Mouse (Mus musculus) liver, adult 2 months (tissue): Measurements from ENCODE around the gene Gm49322. TPM values are rescaled to one million over a fixed set of nuclear protein-coding genes. Genes with fewer than 3 reads are reported as not detected.
"Not testable (repeated sequence)": the region's sequence is repeated elsewhere in the genome, so short reads cannot be mapped to it uniquely, and the experiment has no call there.

ENCODE experiments used
- DNase-seq: peaks from one replicate; pipeline ENCODE4 v3.0.0-alpha.2; 2011; ENCODE audit warnings: low read depth, low spot score; ENCODE audit errors: extremely low read depth
- H3K27ac ChIP-seq: fragments of 200-500 bp; replicated peaks from 2 replicates; pipeline ENCODE4 v1.5.1; 2012; ENCODE audit warnings: low read depth, mild to moderate bottlenecking, control low read depth, inconsistent platforms, low read length; ENCODE audit not compliant: insufficient read depth
- H3K27me3 ChIP-seq: fragments of 200-500 bp; 2 replicates; pipeline ENCODE4 v1.6.1; 2012; ENCODE audit warnings: mild to moderate bottlenecking, moderate library complexity, low read length, inconsistent platforms; ENCODE audit not compliant: control insufficient read depth, insufficient read depth
- H3K36me3 ChIP-seq: fragments of 200-500 bp; 2 replicates; pipeline ENCODE4 v1.6.1; 2012; ENCODE audit warnings: low read length, inconsistent platforms; ENCODE audit not compliant: control insufficient read depth, insufficient read depth
- H3K4me1 ChIP-seq: fragments of 200-500 bp; 2 replicates; pipeline ENCODE4 v1.6.1; 2011; ENCODE audit warnings: low read length; ENCODE audit not compliant: control insufficient read depth, insufficient read depth
- H3K4me3 ChIP-seq: fragments of 200-500 bp; 2 replicates; pipeline ENCODE4 v1.5.1; 2011; ENCODE audit warnings: low read depth, mild to moderate bottlenecking, control low read depth, low read length, moderate library complexity; ENCODE audit not compliant: insufficient read depth
- H3K79me2 ChIP-seq: fragments of 200-500 bp; 2 replicates; pipeline ENCODE4 v1.6.1; 2012; ENCODE audit warnings: inconsistent platforms, mild to moderate bottlenecking, low read length, moderate library complexity; ENCODE audit not compliant: control insufficient read depth, insufficient read depth
- H3K9ac ChIP-seq: fragments of 200-500 bp; 2 replicates; pipeline ENCODE4 v1.6.1; 2012; ENCODE audit warnings: low read depth, mild to moderate bottlenecking, control low read depth, inconsistent platforms, low read length
- CTCF ChIP-seq: fragments of 200-500 bp; IDR thresholded peaks from 2 replicates; pipeline ENCODE4 v1.5.1; 2011; ENCODE audit warnings: low read depth, low read length, control low read depth
- POLR2A ChIP-seq: fragments of 200-500 bp; IDR thresholded peaks from 2 replicates; pipeline ENCODE4 v1.6.1; 2011; ENCODE audit warnings: low read length, control low read depth; ENCODE audit not compliant: insufficient read depth; ENCODE audit errors: extremely low read depth
- WGBS: fragments of 180-500 bp; shearing (Covaris S2); methylation state at CpG from one replicate; pipeline ENCODE4 v1.1.7; 2018; 5-methylcytosine and 5-hydroxymethylcytosine counted together
- polyA plus RNA-seq: library from polyadenylated mRNA; depleted of rRNA; stranded (reverse); fragments of >200 nt; gene quantifications from 2 replicates; pipeline ENCODE4 v1.2.3, GENCODE M21; 2012; rRNA removed
- total RNA-seq: library from RNA; depleted of rRNA; stranded (reverse); fragments of >200 nt; gene quantifications from 2 replicates; pipeline ENCODE4 v1.2.3, GENCODE M21; 2014; rRNA removed

Gm49322 gene
- total RNA-seq (0.28 and 0.34 TPM in 2 replicates), polyA plus RNA-seq (0.54 and 0.70 TPM in 2 replicates)

DNA sequence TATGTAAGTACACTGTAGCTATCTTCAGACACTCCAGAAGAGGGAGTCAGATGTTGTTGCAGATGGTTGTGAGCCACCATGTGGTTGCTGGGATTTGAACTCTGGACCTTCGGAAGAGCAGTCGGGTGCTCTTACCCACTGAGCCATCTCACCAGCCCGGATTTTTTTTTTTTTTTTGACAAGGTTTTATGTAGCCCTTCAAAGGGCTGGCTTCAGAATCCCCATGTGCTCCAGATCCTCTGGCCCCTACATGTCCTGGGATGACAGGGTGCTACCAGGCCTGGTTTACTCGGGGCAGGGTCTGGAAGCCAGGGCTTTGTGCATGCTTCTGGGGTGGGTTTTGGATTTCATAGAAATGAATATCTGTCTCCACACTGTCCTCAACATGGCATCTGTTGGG is at the start of gene Gm49322:
TSS of gene Gm49322 (plus strand) at position 301 of the 400 bp plus-strand sequence.
- DNase-seq, H3K27ac ChIP-seq, H3K9ac ChIP-seq, H3K4me3 ChIP-seq, H3K36me3 ChIP-seq, H3K27me3 ChIP-seq: not testable (repeated sequence)
- peaks cover 11% of the 10 kb centered on the region for H3K4me1 ChIP-seq
- WGBS: 87% methylated on average over 4 of the region's 4 CpGs
- peaks cover 33% of the 10 kb centered on the region for H3K79me2 ChIP-seq

DNA sequence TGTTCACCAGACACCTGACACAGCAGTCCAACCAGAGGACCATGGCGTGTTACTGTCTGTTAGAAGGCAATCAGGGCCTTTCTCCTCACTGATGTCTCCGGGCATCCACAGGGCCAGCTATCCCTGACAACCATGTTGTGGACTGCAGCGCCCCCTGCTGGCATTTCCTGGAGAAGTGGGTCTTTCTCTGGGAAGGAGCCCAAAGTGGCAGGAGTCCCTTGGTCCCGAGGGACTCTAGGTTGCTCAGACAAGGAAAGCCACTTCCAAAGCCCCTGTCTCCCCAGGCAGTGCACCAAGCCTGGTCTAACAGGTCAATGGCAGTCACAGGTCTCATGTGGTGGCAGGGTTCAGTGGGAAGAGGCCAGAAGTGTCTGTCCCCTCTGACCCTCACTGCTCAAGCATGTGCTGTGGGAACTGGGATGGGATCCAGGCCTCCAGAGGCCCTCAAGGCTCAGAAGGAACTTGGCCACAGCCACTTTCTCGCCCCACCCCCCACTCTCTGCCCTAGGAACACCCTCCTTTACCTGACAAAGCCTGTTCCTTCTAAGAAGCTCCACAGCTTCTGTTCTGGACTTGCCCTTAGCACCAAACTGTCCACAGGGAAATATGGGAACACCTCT is 48.4 kb upstream of the Gm49322 start:
- no peak overlapping the region for H3K9ac ChIP-seq
- peaks cover 37% of the 10 kb centered on the region for H3K4me1 ChIP-seq
- no peaks in the 10 kb centered on the region for H3K36me3 ChIP-seq
- DNase-seq: no peak
- TF ChIP-seq CTCF: peak; percentile 84
- no peak for TF ChIP-seq POLR2A
- WGBS: 29% methylated on average over 5 of the region's 5 CpGs
- no peak overlapping the region for H3K27ac ChIP-seq
- H3K27me3 ChIP-seq: no peaks in the 10 kb centered on the region
- H3K4me3 ChIP-seq: no peak overlapping the region
- peaks cover 65% of the 10 kb centered on the region for H3K79me2 ChIP-seq

DNA sequence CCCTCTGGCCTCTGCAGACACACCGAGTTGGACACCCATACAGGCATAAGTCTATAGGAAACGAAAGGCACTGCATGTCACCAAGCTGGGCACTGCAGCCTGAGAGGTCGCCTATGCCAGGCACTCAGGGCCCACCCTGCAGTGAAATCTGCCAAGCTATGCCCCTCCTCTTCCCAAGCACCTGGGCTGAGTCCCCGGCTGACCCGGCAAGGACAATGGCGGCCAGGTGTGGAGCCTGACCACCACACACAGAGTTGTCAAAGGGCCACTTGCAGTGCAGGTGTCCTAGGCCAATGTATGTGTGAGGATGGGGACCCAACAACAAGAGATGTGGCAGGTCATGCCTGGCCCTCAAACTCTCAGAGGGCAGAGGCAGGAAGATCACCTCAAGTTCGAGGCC is 46.4 kb upstream of the Gm49322 start:
- TF ChIP-seq CTCF: no peak
- no peak for TF ChIP-seq POLR2A
- H3K9ac ChIP-seq: peak overlapping the region; percentile 38
- H3K79me2 ChIP-seq: peaks cover 50% of the 10 kb centered on the region
- DNase-seq: no peak
- H3K36me3 ChIP-seq: no peaks in the 10 kb centered on the region
- peaks cover 28% of the 10 kb centered on the region for H3K4me1 ChIP-seq
- WGBS: 72% methylated on average over 7 of the region's 7 CpGs
- no peaks in the 10 kb centered on the region for H3K27me3 ChIP-seq
- peak overlapping the region; percentile 7; the same call in 1 of the 2 replicates for H3K4me3 ChIP-seq
- H3K27ac ChIP-seq: peak overlapping the region; percentile 16; the same call in 1 of the 2 replicates

DNA sequence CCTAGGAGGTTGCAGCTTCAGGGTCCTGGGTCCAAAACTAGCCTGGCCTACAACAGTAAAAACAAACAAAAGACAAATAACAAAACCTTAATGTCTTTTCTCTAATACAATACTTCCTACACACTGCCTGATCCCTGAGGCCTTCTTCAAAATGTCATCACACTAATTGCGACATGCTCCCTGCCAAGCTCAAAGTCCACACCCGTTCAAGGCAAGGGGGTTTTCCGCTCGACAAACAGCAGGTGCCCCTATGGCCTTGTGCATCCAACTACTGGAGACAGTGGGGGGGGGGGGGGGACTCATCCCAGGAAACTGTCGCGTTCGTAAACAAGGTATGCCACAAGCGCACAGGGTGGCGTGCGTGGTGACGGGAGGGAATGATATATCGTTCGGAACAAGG is 45.2 kb upstream of the Gm49322 start:
- peak overlapping the region; percentile 93 for H3K4me3 ChIP-seq
- DNase-seq: peak; percentile 88
- peak overlapping the region; percentile 91 for H3K27ac ChIP-seq
- peaks cover 28% of the 10 kb centered on the region for H3K4me1 ChIP-seq
- no peaks in the 10 kb centered on the region for H3K27me3 ChIP-seq
- H3K9ac ChIP-seq: peak overlapping the region; percentile 94
- H3K79me2 ChIP-seq: peaks cover 45% of the 10 kb centered on the region
- no peak for TF ChIP-seq POLR2A
- no peak for TF ChIP-seq CTCF
- WGBS: 1% methylated on average over 13 of the region's 13 CpGs
- no peaks in the 10 kb centered on the region for H3K36me3 ChIP-seq

DNA sequence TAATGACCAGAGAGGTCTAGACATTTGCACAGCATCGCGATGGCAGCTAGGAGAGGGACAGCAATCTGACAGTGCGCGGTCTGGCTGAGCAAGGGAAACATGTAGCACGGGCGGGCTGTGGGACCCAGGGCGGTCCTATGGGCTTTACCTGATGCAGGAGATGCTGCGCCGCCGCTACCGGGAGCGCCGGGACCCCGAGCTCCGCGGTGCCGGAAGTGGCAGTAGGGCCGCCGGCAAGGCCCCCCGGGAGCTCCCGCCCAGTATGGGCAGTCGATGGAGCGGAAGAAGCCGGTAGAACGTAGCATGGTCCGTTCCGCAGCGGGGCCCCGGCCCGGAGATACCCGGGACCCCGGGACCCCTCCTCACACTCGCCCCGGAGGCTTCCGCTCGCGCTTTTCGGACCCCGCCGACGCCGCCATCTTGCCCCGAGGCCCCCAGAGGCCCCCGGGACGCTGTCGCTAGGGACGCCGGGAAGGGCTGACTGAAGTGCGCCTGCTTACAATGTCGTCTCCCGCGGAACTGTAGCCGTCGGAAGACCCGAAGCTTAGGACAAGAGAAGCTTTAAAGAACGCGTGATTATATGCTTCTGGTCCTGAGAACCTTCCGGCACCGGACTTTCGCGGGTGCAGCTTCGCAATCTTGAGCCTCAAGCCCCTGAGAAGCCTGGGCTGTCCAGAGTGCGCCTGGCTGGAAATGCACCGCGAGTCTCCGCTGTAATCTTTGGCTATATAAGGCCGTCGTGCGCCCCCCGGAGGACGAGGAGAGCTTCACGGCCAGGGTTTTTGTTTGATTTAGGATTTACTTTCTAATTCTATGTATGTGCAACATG is 44.5 kb upstream of the Gm49322 start, which contains the start of gene Rexo1:
TSS of gene Rexo1 (minus strand) at position 445 of the 829 bp plus-strand sequence.
- peak within 1 kb of the TSS; percentile 91 for H3K27ac ChIP-seq
- WGBS: under 1% methylated on average over 72 of the region's 72 CpGs

More for the DNA sequence above, 44.5 kb upstream of the Gm49322 start, which contains the start of gene Rexo1:
- TF ChIP-seq POLR2A (0 out of 2 replicates have a peak, but pooled peaks have one; percentile 20), CTCF (peak; percentile 86)
- peak; percentile 86 for DNase-seq
- peak within 1 kb of the TSS; percentile 94 for H3K9ac ChIP-seq
- H3K27me3 ChIP-seq: no peaks in the 10 kb centered on the region
- peaks cover 44% of the 10 kb centered on the region for H3K79me2 ChIP-seq
- H3K36me3 ChIP-seq: no peaks in the 10 kb centered on the region
- H3K4me1 ChIP-seq: peaks cover 28% of the 10 kb centered on the region
- H3K4me3 ChIP-seq: peak within 1 kb of the TSS; percentile 93
